Mouse (Mus musculus): ENCODE data around the gene Chm. TPM values are rescaled to one million over a fixed set of nuclear protein-coding genes. Genes with fewer than 3 reads are reported as not detected.

Chm gene
- polyA plus RNA-seq, 1 experiment from 2014 or later: 19.8 TPM

- H3K27me3 ChIP-seq (ENCODE audit: control insufficient read depth, insufficient read depth, low read length): no peaks in the 10 kb centered on the region
- H3K36me3 ChIP-seq (ENCODE audit: control insufficient read depth, insufficient read depth, low read length): no peaks in the 10 kb centered on the region
- no peak for ATAC-seq (ENCODE audit: low FRiP score)
- no peak overlapping the region for H3K9ac ChIP-seq (ENCODE audit: low read length)
- H3K4me1 ChIP-seq (ENCODE audit: control insufficient read depth, insufficient read depth, low read length): no peaks in the 10 kb centered on the region
- no peak for DNase-seq (ENCODE audit: low spot score, missing footprints)
- H3K9me3 ChIP-seq (ENCODE audit: control insufficient read depth, low read length): no peaks in the 10 kb centered on the region
- no peak overlapping the region for H3K27ac ChIP-seq (ENCODE audit: low read depth, low read length)
- H3K4me3 ChIP-seq (ENCODE audit: low read depth, low read length): no peak overlapping the region
- WGBS: 85% methylated on average over 4 of the region's 4 CpGs
- no peak overlapping the region for H3K4me2 ChIP-seq
These were observed 110.5 kb downstream of the Chm start for GRCm38 (mm10) chrX:113074823-113075222.

DNA sequence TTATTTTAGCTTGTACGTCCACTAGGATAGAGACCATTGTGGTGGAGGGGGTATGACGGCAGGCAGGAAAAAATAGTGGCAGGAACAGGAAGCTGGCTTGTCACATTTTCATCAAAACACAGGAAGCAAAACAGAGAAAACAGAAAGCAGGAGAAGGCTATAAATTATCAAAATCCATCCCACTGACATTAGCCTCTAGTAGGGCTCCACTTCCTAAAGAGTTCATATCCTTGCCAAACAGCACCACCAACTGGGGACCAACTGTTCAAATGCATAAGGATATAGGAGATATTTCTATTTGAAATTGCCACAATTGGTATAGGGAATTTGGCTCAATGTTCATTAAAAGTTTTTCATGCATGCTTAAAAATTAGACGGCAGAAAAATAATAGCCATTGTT is 181.7 kb downstream of the Chm start:
- WGBS: 89% methylated on average over 3 of the region's 3 CpGs
- Histone ChIP-seq H3K4me2 (no peak overlapping the region), H3K27me3 (ENCODE audit: control insufficient read depth, insufficient read depth, low read length) (no peaks in the 10 kb centered on the region), H3K9me3 (ENCODE audit: control insufficient read depth, low read length) (no peaks in the 10 kb centered on the region), H3K36me3 (ENCODE audit: control insufficient read depth, insufficient read depth, low read length) (no peaks in the 10 kb centered on the region), H3K9ac (ENCODE audit: low read length) (no peak overlapping the region), H3K27ac (ENCODE audit: low read depth, low read length) (no peak overlapping the region), H3K4me1 (ENCODE audit: control insufficient read depth, insufficient read depth, low read length) (no peaks in the 10 kb centered on the region), H3K4me3 (ENCODE audit: low read depth, low read length) (no peak overlapping the region)
- DNase-seq (ENCODE audit: low spot score, missing footprints) (no peak), ATAC-seq (ENCODE audit: low FRiP score) (no peak)

- DNase-seq (ENCODE audit: low spot score, missing footprints) (no peak), ATAC-seq (ENCODE audit: low FRiP score) (no peak)
- Histone ChIP-seq H3K27ac (ENCODE audit: low read depth, low read length) (no peak overlapping the region), H3K4me2 (no peak overlapping the region), H3K9ac (ENCODE audit: low read length) (no peak overlapping the region), H3K9me3 (ENCODE audit: control insufficient read depth, low read length) (no peaks in the 10 kb centered on the region), H3K27me3 (ENCODE audit: control insufficient read depth, insufficient read depth, low read length) (no peaks in the 10 kb centered on the region), H3K4me3 (ENCODE audit: low read depth, low read length) (no peak overlapping the region), H3K4me1 (ENCODE audit: control insufficient read depth, insufficient read depth, low read length) (no peaks in the 10 kb centered on the region), H3K36me3 (ENCODE audit: control insufficient read depth, insufficient read depth, low read length) (no peaks in the 10 kb centered on the region)
- WGBS: 74% methylated on average over 3 of the region's 3 CpGs
These were observed 183.1 kb downstream of the Chm start for GRCm38 (mm10) chrX:113002192-113002591.

MicroRNAs encoded within 50 kb of the gene (microRNA counts, 519-probe panel; counts per million panel counts)
- 5,247 counts per million, percentile 64 among the panel's probes with 10 or more counts for microRNA mmu-miR-361

Small RNAs within 50 kb of the gene (microRNA-seq; reads per million reads assigned to microRNA genes)
- 4,502 reads per million, percentile 89 among the genes with 10 or more reads in this experiment for gene Mir361

Other genes with a start within 250 kb of the Chm start
- gene Dach2, start 112.0 kb upstream of the Chm start, polyA plus RNA-seq (2014; fragmentation: Nextera tagmentation; extraction: Ambion mirVana): 7.9 and 9.2 TPM in 2 replicates